Mouse (Mus musculus): ENCODE measurements around the gene Abcc8.

The Abcc8 gene

DNA sequence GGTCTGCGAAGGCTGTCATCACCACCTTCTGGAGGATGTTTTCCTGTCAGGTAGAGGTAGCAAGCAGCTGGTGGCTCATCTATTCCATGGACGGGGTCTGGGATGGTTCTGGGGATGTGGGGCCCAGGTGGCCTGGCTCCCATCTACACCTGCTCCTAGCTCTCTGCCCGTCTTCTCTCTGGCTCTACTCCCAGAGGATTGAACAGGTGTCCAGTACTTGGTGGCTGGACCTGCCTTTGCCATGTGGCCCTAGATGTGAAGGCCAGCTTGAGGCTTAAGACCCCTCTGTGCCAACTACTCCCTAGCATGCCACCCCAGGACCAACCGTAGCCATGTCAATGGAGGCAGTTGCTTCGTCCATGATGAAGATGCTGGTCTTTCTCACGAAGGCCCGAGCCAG, 74.3 kb downstream of the Abcc8 start:
- no peak for DNase-seq

DNA sequence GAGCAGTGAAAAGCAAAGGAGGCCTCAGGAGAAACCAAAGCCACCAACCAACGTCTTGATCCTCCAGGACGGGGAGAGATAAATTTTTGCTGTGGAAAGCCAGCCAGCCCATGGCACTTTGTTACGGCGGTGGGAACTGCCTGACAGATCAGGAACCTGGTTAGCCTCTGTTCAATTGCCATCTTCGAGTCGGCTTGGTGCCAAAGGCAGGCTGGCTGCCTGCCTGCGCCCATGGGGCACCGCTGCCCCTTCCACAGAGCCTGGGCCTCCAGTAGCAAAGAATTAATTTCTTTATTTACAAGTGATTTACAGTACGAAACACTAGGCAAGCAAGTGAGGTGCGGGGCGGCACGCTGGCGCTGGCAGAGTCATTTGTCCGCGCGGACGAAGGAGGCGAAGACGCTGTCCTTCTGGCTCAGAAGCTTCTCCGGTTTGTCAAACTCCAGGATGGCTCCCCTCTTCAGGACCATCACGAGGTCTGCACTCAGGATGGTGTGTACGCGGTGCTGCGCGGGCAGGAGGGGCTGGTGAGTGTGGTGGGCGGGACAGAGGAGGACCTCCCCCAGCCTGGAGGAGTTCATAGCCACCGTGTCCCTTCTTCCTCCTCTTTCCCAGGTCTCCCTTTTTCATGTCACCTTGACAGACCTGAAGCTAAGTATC, 75.4 kb downstream of the Abcc8 start:
- DNase-seq = no peak

DNA sequence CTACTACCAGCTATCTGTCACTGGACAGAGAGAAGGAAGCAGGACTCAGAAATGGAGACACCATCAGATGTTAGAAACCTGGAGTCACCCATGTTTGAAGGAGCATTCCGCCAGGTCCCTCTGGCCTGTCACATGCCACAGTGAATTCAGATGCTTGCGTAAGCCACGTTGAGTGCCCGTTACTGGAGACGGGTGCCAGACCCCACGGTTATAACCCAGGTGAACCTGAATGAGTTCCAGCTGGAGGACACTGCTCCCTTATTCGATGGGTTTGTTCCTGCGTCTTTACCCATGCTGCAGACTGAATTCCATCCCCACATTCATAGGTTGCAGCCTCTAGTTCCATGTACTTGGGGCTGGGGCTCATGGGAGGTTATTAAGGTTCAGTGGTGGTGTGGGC, 76.1 kb downstream of the Abcc8 start:
- DNase-seq = no peak

DNA sequence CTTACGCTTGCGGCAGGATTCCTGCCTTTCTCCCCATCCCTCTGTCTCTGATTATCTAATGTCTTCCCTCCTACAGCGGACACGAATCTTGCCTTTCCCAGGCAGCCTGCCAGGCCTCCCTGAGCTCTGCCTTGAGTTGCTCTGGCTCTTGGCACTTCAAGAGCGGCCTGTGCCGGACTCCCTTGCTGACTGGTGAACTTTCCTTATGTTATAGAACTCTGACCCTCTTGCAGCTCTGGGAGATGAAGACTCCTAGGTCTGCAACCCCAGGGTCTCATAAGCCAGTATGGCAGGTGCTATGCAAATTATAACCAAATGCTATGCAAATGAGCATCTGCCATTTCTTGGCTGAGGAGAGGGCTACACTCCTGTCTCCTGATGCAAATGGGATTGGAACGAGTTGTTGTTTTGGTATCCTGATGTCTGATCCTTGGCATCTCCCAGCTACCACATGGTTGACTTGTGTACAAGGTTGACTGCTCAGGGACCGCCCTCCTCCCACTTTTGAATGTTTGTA, 76.7 kb downstream of the Abcc8 start:
- DNase-seq = no peak

DNA sequence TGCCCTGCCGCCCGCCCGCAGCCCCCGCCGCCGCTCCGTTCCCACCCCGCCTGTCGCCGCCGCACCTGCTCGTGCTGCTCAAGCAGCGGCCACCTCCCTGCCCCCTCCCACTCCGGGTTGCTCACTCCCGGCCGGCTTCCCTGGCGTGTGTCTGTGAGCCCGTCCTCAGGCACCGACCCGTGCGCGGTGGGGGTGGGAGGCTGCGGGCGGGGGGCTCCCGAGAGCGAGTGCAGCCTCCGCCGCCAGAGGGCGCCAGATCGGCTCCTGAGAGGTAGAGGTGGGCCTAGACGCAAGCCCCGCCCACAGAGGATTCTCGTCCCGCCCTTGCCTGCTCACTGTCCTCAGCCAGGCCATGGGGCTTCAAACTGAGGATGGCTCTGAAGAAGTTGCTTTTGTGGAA, 79.3 kb downstream of the Abcc8 start, which contains the start of gene Kcnj11:
Gene Kcnj11 (minus strand): TSS at position 202 of the 400 bp plus-strand sequence.
- peak; percentile 45 to 60 for DNase-seq

DNA sequence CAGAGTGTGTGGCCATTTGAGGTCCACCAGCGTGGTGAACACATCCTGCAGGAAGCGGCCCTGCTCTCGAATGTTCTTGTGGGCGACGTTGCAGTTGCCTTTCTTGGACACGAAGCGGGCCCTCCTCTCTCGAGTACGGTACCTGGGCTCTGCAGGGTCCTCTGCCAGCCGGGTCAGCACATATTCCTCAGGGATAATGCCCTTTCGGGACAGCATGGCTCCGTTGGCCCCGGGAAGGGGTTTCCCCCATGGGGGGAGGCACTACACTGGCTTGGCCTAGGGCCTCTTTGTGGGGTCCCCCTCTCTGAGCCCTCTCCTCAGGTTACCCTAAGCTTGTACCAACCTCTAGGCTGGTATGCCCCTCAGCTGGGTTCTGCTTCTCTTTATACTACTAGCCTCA, 80.2 kb downstream of the Abcc8 start:
- DNase-seq = no peak

DNA sequence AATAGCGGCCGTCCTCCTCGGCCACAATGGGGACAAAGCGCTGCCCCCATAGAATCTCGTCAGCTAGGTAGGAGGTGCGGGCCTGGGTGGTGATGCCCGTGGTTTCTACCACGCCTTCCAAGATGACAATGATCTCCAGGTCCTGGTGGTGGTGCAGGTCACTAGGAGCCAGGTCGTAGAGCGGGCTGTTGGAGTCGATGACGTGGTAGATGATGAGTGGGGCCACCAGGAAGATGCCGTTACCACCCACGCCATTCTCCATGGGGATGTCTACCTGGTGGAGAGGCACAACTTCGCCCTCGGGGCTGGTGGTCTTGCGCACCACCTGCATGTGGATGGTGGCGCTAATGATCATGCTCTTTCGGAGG, 80.9 kb downstream of the Abcc8 start:
- no peak for DNase-seq

DNA sequence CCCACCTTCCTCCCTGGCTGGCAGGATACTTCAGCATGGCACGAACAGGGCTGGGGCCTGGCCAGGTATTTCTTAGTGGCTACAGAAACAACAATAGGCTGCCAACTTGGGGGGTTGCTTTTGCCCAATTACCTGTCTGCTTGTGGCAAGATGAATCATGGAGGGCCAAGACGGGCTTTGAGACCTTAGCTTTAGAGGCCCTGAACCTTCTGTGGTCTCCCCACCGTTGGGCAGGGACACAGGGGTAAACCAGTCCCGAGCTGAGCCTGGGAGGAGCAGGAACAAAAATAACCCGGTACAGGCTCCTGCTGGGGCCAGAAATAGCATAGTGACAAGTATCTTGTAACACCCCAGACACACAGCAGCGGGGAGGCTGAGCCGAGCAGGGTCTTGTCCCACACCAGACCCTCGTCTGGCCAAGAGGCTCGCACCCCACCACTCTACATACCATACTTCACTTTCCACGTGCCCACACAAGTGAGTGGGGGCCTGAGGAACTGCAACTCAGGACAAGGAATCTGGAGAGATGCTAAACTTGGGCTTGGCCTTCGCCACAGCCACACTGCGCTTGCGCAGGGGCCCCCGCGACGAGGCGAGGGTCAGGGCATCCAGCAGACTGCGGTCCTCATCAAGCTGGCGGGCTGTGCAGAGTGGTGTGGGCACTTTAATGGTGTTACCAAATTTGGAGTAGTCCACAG, 81.5 kb downstream of the Abcc8 start:
- DNase-seq = no peak

DNA sequence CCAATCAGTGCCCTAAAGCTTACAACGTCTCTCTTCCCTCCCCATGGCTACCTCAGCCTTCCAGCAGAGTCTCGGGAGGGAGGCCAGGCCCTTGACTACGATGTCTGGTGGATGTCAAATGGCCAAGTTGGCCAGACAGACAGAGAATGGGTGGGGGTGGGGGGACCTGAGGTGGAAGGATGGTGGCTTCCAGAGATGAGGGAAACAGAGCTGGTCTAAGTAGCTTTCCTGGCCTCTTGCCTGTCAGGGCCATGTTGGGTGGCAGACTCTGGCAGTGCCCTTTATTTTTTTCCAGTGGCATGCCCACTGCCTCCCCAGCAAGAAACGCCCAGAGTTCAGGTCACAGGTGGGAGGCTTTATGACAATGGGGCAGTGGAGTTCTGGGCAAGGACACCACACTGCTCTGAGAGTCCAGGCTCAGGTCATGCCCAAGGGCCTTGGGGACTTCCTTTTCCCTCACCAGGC, 82.5 kb downstream of the Abcc8 start:
- no peak for DNase-seq

DNA sequence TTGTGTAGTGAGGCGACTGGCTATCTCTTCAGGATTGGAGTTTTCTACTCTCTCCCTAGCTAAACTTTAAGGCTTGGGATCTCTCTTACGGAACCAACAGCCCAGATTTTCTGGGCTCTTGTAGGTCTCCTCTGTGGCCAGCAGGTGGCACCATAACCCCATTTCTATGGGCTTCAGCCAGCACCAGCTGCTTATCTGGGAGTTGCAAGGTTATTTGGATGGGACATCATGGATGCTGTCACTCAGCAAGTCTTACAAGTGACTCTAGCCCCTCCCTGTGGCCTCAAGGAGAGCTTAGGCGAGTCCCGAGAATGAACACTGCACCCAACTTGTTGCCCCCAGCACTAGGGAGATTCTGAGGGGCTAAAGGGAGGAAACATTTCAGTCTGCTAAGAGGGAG, 83.7 kb downstream of the Abcc8 start:
- DNase-seq = peak; percentile 22 to 45

DNA sequence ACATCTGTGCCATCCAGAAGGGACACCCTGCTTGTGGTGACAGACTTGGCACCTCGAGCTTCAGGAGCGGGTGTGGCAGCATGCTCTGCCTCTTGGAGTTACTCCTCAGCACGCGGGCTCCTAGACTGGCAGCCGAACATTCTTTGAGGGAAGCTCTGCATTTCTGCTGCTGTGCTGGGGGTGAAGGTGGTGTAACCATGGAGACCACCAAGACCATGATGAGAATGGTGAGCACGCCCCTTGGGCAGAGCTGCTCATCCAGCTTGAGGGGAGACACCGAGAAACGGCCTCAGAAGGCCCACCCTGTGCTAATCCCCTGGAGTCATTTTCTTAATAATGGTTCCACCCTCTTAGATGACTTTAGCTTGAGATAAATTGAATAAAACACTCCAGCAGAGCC, 87.0 kb downstream of the Abcc8 start:
- no peak for DNase-seq

DNA sequence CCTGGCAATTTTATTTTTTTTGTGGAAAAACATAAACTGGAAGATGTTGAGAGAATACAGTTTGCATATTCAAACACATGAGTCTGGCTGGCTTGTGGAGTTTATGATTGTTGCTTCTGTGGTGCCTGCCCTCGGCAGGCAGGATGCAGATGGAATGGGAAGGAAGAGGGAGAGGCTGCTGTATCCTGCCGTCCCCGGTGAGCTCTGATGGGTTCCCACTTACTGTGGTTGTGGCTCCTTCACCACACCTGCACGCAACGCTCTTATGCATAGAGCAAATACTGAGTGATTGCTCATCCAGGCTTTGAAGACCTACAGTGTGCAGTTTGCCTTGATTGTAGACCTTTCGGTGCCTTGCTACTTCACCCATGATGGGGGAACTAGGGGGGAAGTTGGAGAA, 91.6 kb downstream of the Abcc8 start:
- DNase-seq = no peak

DNA sequence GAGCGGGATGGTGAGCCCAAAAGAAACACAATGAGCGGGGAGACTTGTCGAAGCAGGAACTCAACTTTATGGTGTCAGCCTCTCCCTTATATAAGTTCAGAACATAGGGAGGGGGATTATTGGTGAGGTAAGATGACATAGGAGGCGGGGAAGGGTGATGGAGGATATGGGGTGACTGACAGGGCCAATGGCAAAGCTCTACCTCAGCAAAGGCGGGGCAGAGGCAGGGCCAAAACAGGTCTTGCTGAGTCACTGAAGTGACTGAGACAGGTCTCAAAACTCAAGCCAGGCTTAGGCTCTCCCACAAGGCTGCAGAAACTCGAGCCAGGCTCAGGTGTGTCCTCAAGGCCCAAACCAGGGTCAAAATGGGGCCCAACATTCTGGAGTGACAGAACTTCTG, 93.5 kb downstream of the Abcc8 start:
- no peak for DNase-seq

DNA sequence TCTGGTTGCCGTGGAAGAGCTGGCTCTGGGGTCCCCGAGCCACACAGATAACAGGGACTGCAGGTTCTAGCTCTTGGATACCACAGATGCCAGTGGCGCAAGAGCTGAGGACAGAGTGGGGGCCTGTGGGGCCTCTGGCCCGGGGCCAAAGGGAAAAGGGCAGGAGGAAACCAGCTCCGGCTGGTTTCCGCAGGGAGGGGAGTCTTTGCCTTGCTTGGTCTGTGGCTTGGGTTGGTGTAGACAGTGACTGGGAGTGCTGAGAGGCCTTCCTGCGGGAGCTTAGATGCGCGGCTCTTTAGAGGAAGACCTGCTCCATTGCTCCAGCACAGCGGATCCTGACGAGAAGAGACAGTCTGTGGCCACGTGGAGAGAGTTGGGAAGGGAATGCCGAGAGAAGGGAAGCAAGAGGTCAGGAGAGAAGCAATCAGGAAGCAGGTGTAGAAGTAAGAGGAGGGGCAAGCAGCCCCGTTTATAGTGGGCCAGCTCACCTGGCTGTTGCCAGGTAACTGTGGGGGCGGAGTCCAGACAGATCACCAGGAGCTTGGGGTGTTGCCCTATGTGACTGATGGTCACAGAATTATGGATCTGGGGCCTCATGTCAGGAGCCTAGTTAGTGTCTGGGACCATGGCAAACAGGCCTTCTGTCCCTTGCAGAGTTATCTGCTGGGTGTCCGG, 94.9 kb downstream of the Abcc8 start:
- peak in 1 of 2 experiments; percentile 9 for DNase-seq

DNA sequence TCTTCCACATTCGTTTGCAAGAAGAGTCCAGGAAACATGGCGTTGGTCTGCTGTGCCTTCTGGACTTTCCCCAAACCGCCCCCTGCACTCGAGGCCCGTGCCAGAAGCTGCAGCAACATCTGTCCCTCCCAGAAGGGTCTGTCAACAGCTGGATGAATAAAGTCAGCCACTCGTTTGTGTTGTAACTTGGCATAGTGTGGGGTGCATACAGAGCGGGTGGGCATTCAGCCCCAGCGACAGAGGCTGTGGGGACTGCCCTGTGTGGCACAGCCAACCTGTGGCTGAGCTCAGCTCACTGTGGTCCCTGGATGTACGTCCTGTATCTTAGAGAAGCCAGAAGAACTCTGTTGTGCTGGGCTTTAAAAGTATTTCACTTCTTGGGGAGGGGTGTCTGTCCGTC, 95.8 kb downstream of the Abcc8 start:
- DNase-seq = no peak

DNA sequence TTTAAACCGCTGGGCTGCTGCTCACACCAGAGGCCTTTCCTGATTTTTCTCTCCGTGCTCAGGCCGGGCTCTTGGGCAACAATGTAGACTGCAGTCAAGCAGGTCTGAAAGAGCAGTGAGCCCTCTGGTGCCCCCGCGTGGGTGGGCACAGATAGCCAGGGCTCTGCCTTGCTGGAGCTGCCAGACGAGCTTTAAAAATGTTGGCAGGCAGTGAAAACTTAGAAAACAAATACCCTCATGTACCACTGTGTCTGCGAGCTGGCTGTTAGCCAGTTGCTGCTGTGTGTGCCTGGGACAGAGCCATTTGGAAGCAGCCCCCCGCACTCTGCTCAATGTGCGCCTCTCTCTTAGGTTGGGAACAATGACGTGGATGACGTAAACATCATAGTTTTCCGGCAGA, 102.2 kb downstream of the Abcc8 start:
- DNase-seq = no peak

DNA sequence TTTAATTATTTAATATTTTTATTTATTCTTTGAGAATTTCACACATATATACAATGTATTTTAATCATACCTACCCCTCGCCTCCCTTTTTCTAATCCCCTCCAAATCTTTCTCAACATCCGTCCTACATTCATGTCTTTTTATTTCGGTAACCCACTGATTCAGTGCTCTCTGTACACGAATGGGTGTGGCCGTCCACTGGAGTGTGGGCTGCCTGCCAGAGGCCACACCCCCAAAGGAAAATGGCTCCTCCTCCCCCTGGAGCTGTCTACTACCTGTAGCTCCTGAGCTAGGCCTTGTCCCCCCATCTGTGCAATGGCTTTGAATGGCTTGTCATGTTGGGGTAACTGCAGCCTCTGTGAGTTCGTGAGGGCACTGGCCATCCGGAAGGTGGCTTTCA, 103.0 kb downstream of the Abcc8 start:
- DNase-seq = no peak

DNA sequence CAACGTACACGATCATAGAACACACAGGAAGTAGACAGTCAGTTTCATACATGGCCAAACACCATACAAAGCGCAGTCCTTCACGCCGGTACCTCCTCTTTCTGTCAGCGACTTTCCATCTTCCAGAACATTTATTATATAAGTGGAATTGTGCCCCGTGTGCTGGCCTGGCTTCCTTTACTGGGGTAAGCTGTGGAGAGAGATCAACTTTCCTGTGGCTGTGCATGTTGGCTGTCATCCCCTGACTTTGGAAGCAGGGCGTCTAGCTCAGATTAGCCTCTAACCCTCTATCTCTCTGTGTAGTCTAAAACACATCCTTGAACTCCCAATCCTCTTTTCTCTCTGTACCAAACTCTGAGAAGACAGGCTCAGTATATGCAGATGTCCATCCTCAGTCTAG, 111.0 kb downstream of the Abcc8 start:
- no peak for DNase-seq

DNA sequence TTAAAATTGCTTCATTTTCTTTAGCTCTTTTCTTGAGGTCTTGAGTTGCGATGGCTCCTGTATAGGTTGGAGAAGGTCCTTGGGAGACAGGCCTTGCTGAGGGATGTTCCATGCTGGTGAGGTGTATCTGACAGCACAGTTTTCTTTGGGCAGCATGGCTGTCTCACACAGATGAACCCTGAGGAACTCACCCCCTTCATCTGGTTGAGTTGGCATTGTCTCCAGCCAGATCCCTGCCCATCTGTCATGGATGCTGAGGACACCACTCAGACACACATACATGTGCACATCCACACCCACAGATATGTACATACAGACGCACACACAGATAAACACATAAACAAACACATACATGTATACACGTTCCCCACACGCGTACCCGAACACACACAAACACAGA, 116.5 kb downstream of the Abcc8 start:
- no peak for DNase-seq

DNA sequence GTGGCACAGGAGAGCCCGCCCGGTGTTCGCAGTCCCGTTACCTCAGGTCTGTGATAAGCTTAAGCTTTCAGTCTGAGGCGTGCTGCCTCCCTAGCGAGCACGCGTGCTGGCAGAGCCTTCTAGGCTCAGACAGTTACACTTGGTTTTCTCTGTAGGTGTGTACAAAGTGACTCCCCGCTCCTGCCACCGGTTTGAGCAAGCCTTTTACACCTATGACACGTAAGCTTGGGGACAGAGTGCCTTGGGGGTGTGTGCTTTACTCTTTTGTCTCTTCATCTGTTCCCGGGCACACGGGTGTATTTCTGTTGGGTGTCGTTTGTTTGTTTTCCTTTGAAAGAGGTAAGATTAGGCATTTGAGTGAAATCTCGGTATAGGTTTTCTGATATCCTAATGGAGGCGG, 118.2 kb downstream of the Abcc8 start:
- DNase-seq = no peak

DNA sequence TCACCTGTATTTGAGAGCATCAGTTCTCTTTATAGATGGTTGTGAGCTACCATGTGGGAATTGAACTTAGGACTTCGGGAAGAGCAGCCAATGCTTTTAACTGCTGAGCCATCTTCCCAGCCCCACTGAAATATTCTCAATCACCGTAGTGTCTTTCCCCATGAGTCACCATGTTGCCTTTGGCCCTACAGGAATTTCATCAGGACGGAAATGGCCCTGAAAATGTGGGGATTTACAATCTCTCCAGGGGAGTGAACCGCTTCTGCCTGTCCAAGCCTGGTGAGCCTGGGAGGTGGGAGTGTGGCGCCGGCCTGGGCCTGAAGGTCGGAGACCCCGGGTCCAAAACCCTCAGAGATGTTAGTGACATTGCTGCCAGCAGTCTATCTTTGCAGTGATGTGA, 119.1 kb downstream of the Abcc8 start:
- DNase-seq = no peak

DNA sequence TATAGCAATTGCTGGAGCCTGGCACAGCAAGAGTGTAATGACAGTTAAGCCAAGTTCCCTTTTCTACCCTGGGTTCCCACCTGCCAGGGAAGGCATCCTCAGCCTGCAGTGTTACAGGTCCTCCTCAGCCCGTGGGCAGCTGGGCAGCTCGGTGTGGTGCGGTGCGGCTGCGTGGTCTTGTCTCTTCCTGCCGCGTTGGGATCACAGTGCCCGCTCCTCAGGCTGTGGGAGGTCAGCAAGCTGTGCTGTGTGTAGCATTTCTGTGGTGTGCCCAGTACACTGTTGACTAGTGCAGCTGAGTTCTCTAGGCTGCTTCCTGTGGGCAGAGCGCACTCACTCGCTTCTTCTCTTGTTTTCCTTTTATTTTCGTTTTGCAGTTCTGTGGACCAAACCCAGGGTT, 121.0 kb downstream of the Abcc8 start:
- DNase-seq = no peak

Data from lung, adult 18-20 months (tissue).